12 mouse cellular contexts compared by ENCODE assay signal in the genomic region with DNA sequence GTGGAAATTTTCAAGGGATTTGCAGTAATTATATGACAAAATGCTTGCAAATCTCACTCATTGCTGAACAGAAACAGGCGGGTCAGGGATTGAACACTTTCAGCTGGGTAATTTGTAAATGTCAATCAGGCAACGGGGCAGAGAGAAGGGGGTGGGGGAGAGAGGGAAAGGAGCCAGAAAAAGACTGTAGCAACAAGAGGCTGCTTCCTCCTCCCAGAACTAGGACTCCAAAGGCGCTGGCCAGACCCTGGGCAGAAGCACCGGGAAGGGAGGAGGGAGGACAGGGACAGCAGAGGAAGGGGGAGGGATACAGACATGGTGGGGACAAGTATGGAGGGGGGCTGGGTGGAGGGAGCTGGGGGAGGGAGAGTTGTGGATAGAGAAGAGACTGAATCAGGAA. TPM values are rescaled to one million over a fixed set of nuclear protein-coding genes. Genes with fewer than 3 reads are reported as not detected.
DNase-seq lines count a peak whose midpoint lies in the region; ATAC-seq and TF ChIP-seq lines count a peak whose summit lies in the region.
"Had no signal": no experiment of that assay in that cellular context is flagged by ENCODE, and none has a peak within 500 bp of the region (broad histone marks: within the 10 kb centered on the region; RNA-seq: fewer than 3 reads in every experiment).

No protein-coding gene starts in this region.

- no peaks in the 10 kb centered on the region for H3K36me3 ChIP-seq in lung, embryonic 14.5 days (ENCODE audit: insufficient read depth)
- H3K36me3 ChIP-seq in embryonic facial prominence, embryonic 12.5 days = no peaks in the 10 kb centered on the region
- H3K36me3 ChIP-seq in hindbrain, embryonic 14.5 days (replicated peaks; ENCODE audit: control insufficient read depth, insufficient read depth) = no peaks in the 10 kb centered on the region
- H3K36me3 ChIP-seq in kidney, embryonic 14.5 days (ENCODE audit: control insufficient read depth, insufficient read depth, low read length) = no peaks in the 10 kb centered on the region

- H3K9me3 ChIP-seq in lung, embryonic 14.5 days (ENCODE audit: low read depth, low read length) = no peaks in the 10 kb centered on the region
- no peaks in the 10 kb centered on the region for H3K9me3 ChIP-seq in embryonic facial prominence, embryonic 12.5 days
- H3K9me3 ChIP-seq in hindbrain, embryonic 14.5 days (ENCODE audit: control insufficient read depth, low read length) = no peaks in the 10 kb centered on the region
- no peaks in the 10 kb centered on the region for H3K9me3 ChIP-seq in kidney, embryonic 14.5 days (ENCODE audit: control insufficient read depth, low read length)

- H3K4me2 ChIP-seq in lung, embryonic 14.5 days = no peak overlapping the region
- H3K4me2 ChIP-seq in embryonic facial prominence, embryonic 12.5 days (replicated peaks) = peak overlapping the region; percentile 5; the same call in 1 of the 2 replicates
- no peak overlapping the region for H3K4me2 ChIP-seq in hindbrain, embryonic 14.5 days (replicated peaks)
- no peak overlapping the region for H3K4me2 ChIP-seq in kidney, embryonic 14.5 days (replicated peaks; ENCODE audit: low read depth, low read length)

- no peak overlapping the region for H3K27ac ChIP-seq in lung, embryonic 14.5 days (ENCODE audit: low read depth)
- peak overlapping the region; percentile 36; the same call in 1 of the 2 replicates for H3K27ac ChIP-seq in embryonic facial prominence, embryonic 12.5 days
- H3K27ac ChIP-seq in hindbrain, embryonic 14.5 days = peak overlapping the region; percentile 76
- no peak overlapping the region for H3K27ac ChIP-seq in kidney, embryonic 14.5 days (ENCODE audit: low read depth, low read length)
- H3K27ac ChIP-seq: left cerebral cortex, adult 2 months; liver, embryonic 14.5 days had no signal

- DNase-seq in lung, embryonic 14.5 days = peak; percentile 53
- no peak for DNase-seq in lung, adult 18-20 months
- peak; percentile 74 for DNase-seq in hindbrain, embryonic 14.5 days (ENCODE audit: low spot score)
- DNase-seq in retina, embryonic 14.5 days (ENCODE audit: low spot score) = peak; percentile 27
- DNase-seq in spleen, postnatal 10 days (ENCODE audit: low spot score in 2 of 2) = no peak
- DNase-seq in urinary bladder, postnatal 25 days (ENCODE audit: low spot score) = no peak
- DNase-seq: cerebellum, postnatal 36 days; kidney, postnatal 25 days had no signal

- peaks cover 7% of the 10 kb centered on the region; the same call in 1 of the 2 replicates for H3K27me3 ChIP-seq in lung, embryonic 14.5 days (ENCODE audit: insufficient read depth, low read length)
- H3K27me3 ChIP-seq in embryonic facial prominence, embryonic 12.5 days = peaks cover 22% of the 10 kb centered on the region
- no peaks in the 10 kb centered on the region for H3K27me3 ChIP-seq in hindbrain, embryonic 14.5 days (ENCODE audit: control insufficient read depth, insufficient read depth, low read length)
- H3K27me3 ChIP-seq in kidney, embryonic 14.5 days (ENCODE audit: control insufficient read depth, insufficient read depth, low read length) = peaks cover 12% of the 10 kb centered on the region

- H3K4me1 ChIP-seq in lung, embryonic 14.5 days (ENCODE audit: insufficient read depth) = no peaks in the 10 kb centered on the region
- H3K4me1 ChIP-seq in embryonic facial prominence, embryonic 12.5 days = peaks cover 18% of the 10 kb centered on the region; the same call in 1 of the 2 replicates
- peaks cover 45% of the 10 kb centered on the region for H3K4me1 ChIP-seq in hindbrain, embryonic 14.5 days (replicated peaks; ENCODE audit: control insufficient read depth, insufficient read depth, low read length)
- peaks cover 9% of the 10 kb centered on the region; the same call in 1 of the 2 replicates for H3K4me1 ChIP-seq in kidney, embryonic 14.5 days (ENCODE audit: control insufficient read depth, insufficient read depth, low read length)

- peak; percentile 73 for ATAC-seq in lung, embryonic 14.5 days (ENCODE audit: insufficient read depth)
- no peak for ATAC-seq in embryonic facial prominence, embryonic 12.5 days (ENCODE audit: insufficient number of reproducible peaks, insufficient read depth, low FRiP score, low TSS enrichment)
- ATAC-seq in hindbrain, embryonic 14.5 days (ENCODE audit: low FRiP score) = peak; percentile 52; the same call in 1 of the 2 replicates
- no peak for ATAC-seq in kidney, embryonic 14.5 days (ENCODE audit: low FRiP score, low TSS enrichment)

- no peak for TF ChIP-seq CTCF in lung, embryonic 14.5 days (IDR thresholded peaks at IDR 0.05; ENCODE audit: low read depth)

- H3K4me3 ChIP-seq in lung, embryonic 14.5 days (ENCODE audit: low read depth, low read length) = no peak overlapping the region
- no peak overlapping the region for H3K4me3 ChIP-seq in embryonic facial prominence, embryonic 12.5 days
- H3K4me3 ChIP-seq in hindbrain, embryonic 14.5 days (replicated peaks; ENCODE audit: low read length) = no peak overlapping the region
- no peak overlapping the region for H3K4me3 ChIP-seq in kidney, embryonic 14.5 days (ENCODE audit: low read length)
- H3K4me3 ChIP-seq: left cerebral cortex, adult 2 months had no signal

- H3K9ac ChIP-seq in lung, embryonic 14.5 days = no peak overlapping the region
- H3K9ac ChIP-seq in embryonic facial prominence, embryonic 12.5 days = no peak overlapping the region
- no peak overlapping the region for H3K9ac ChIP-seq in hindbrain, embryonic 14.5 days
- no peak overlapping the region for H3K9ac ChIP-seq in kidney, embryonic 14.5 days (ENCODE audit: low read depth, low read length)
- H3K9ac ChIP-seq: liver, embryonic 14.5 days had no signal

- WGBS in lung, embryonic 14.5 days = 2% methylated on average over 4 of the region's 4 CpGs
- 2% methylated on average over 4 of the region's 4 CpGs for WGBS in embryonic facial prominence, embryonic 12.5 days
- under 1% methylated on average over 4 of the region's 4 CpGs for WGBS in hindbrain, embryonic 14.5 days
- WGBS in kidney, embryonic 14.5 days = under 1% methylated on average over 4 of the region's 4 CpGs

RNA-seq across cellular contexts. Expression of gene Mrm1, which starts 43.8 kb away (rescaled TPM):
- polyA plus RNA-seq in lung, embryonic 14.5 days (2014; fragmentation: Nextera tagmentation; extraction: Ambion mirVana) = 7.6 and 12.1 TPM in 2 replicates
- 8.1 and 8.8 TPM in 2 replicates for polyA plus RNA-seq in embryonic facial prominence, embryonic 12.5 days (2016; fragmentation: Nextera tagmentation; extraction: Ambion mirVana)
- 12.2 and 16.0 TPM in 2 replicates for polyA plus RNA-seq in hindbrain, embryonic 14.5 days (2014; fragmentation: Nextera tagmentation; extraction: Ambion mirVana)
- 8.4 and 12.6 TPM in 2 replicates for polyA plus RNA-seq in kidney, embryonic 14.5 days (2014; fragmentation: Nextera tagmentation; extraction: Ambion mirVana)

RNA-seq across cellular contexts. Expression of gene Dhrs11, which starts 53.2 kb away (rescaled TPM):
- polyA plus RNA-seq in lung, embryonic 14.5 days (2014; fragmentation: Nextera tagmentation; extraction: Ambion mirVana) = 11.1 and 11.4 TPM in 2 replicates
- 12.3 and 13.5 TPM in 2 replicates for polyA plus RNA-seq in embryonic facial prominence, embryonic 12.5 days (2016; fragmentation: Nextera tagmentation; extraction: Ambion mirVana)
- polyA plus RNA-seq in hindbrain, embryonic 14.5 days (2014; fragmentation: Nextera tagmentation; extraction: Ambion mirVana) = 10.2 and 10.5 TPM in 2 replicates
- polyA plus RNA-seq in kidney, embryonic 14.5 days (2014; fragmentation: Nextera tagmentation; extraction: Ambion mirVana) = 8.3 and 10.4 TPM in 2 replicates

Comparison
In these comparisons a context has a peak if more than half of its experiments do, and no peak if none do; other contexts are left out.
1. DNase-seq: peak in lung, embryonic 14.5 days (single experiment), hindbrain, embryonic 14.5 days (single experiment) and retina, embryonic 14.5 days (single experiment); none in lung, adult 18-20 months (0 of 2), spleen, postnatal 10 days (0 of 2) and urinary bladder, postnatal 25 days (single experiment).
2. ATAC-seq: peak in lung, embryonic 14.5 days (single experiment) and hindbrain, embryonic 14.5 days (single experiment); none in embryonic facial prominence, embryonic 12.5 days (single experiment) and kidney, embryonic 14.5 days (single experiment).
3. H3K27ac ChIP-seq: peak in embryonic facial prominence, embryonic 12.5 days (single experiment) and hindbrain, embryonic 14.5 days (single experiment); none in lung, embryonic 14.5 days (single experiment) and kidney, embryonic 14.5 days (single experiment).